Mouse (Mus musculus) ZHBTc4 (cell line): ENCODE measurements around the gene Ky.

Experiments used
- DNase-seq: peaks from one replicate; pipeline ENCODE4 v3.0.0-alpha.2; 2011; ENCODE audit warnings: low read depth, low spot score

Gene Ky

DNA sequence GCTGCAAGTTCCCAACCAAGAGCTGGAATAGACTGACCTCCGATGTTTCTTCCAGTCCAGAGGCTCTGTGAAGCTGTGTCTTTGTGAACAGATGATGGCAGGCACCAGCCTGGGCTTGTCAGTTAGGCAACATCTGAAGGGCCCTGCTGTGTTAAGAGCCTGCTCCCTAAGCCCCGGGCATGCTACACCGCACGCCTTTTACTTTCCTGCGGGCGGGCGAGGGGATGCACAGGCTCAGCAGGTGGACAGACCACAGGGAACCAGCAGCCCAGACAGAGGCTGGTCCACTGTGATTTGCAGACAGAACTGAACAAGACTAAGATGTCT lies 41.4 kb downstream of the Ky start:
- DNase-seq = no peak

DNA sequence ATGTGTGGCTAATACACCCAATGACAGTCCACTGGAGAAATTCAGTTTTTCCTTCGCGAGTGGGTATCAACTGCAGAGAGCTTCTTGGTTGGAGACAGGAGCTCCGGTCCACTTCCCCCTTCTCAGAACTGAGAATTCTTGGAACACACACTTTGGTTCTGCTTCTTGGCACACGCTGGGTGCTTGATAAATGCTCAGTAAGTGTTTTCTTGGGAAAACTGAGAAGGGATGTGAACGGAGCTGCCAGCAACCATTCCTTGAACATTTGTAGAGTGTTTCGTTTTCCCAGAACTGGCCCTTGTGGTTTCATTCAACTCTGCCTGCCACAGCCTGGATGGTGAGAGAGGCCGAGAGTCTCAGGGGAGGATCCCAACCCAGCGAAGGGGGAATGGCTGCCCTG lies 43.7 kb downstream of the Ky start:
- DNase-seq = no peak

GRCm38 (mm10) chr9:102551771-102552170 lies 46.2 kb downstream of the Ky start:
- no peak for DNase-seq

- no peak for DNase-seq
Measured at GRCm38 (mm10) chr9:102553781-102554180, 48.2 kb downstream of the Ky start.

GRCm38 (mm10) chr9:102558463-102558862 lies 52.9 kb downstream of the Ky start:
- DNase-seq = peak; percentile 63

DNA sequence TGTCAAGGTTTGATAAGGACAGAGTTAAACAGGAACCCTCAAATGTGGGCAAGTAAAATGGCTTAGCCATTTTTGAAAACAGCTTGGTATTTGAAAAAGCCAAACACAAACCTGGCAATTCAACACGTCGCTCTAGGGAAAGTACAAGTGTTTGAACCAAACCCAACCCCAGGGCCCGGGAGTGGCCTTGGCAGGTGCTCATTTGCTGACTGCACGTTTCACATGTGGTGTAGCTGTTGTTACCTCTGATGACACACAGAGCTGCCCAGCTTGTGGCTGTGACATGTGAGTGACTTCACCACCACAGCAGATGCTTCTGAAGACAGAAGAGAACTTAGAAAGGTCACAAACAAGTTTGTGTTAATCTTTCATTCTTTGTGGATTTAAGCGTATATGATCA lies 67.3 kb downstream of the Ky start:
- DNase-seq = no peak

GRCm38 (mm10) chr9:102577480-102577879 lies 71.9 kb downstream of the Ky start:
- no peak for DNase-seq

GRCm38 (mm10) chr9:102581921-102582469 lies 76.4 kb downstream of the Ky start:
- DNase-seq = no peak

- no peak for DNase-seq
Measured at GRCm38 (mm10) chr9:102587347-102587746, 81.8 kb downstream of the Ky start.

GRCm38 (mm10) chr9:102594667-102595393 lies 89.3 kb downstream of the Ky start:
- DNase-seq = no peak
